Mouse (Mus musculus): ENCODE results near the gene Ldb2. TPM values are rescaled to one million over a fixed set of nuclear protein-coding genes. Genes with fewer than 3 reads are reported as not detected.

The Ldb2 gene
- polyA plus RNA-seq, 1 experiment from 2014 or later, result 12.0 TPM

DNA sequence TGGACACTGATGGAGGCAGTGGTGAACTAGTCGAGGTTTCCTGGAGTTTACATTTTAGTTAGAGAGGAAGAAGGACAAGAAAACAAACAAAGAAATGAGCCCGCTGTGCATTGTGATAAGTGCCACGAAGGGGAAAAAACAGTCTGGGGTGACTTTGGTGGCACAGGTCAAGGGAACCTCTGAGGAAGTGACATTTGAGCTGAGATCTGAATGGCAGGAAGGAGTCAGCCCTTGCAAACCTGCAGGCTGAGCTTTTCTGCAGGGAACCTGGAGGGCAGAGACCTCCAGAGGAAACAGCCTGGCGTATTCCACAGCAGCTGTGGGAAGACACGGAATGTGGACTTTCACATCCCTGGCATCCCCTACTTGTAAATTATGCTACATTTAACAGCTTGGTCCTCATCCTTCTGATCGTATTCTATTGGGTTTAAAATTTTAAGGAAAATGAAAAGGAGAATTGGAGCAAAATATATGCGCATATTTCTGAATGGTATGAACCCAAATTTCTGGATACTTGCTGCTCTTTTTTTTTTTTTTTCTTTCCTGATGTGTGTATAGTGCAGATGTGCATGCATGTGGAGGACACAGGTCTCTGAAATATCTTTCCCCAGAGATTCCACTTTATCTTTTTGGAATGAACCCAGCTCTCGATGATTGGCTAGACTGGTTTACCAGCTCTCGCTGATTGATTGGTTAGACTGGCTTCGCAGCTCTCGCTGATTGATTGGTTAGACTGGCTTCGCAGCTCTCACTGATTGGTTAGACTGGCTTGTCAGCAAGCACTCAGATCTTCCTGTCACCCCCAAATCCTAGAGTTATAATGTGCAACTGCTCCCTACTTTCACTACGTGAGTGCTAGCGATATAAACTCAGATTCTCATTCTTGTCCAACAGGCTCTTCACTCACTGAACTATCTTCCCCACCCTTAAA lies 72.7 kb downstream of the Ldb2 start:
- Histone ChIP-seq H3K36me3 (ENCODE audit: control insufficient read depth, insufficient read depth) (no peaks in the 10 kb centered on the region), H3K9ac (ENCODE audit: low read depth, low read length) (no peak overlapping the region), H3K9me3 (ENCODE audit: control insufficient read depth) (no peaks in the 10 kb centered on the region), H3K27me3 (replicated peaks; ENCODE audit: control insufficient read depth, insufficient read depth, low read length) (no peaks in the 10 kb centered on the region), H3K4me2 (replicated peaks; ENCODE audit: low read depth) (no peak overlapping the region), H3K4me1 (replicated peaks; ENCODE audit: control insufficient read depth, insufficient read depth, low read length) (no peaks in the 10 kb centered on the region), H3K27ac (ENCODE audit: low read depth, low read length) (no peak overlapping the region), H3K4me3 (ENCODE audit: low read depth, low read length) (no peak overlapping the region)
- TF ChIP-seq CTCF (IDR thresholded peaks at IDR 0.05; ENCODE audit: low read depth), result no peak
- ATAC-seq, result no peak
- 65% methylated on average over 14 of the region's 14 CpGs for WGBS

DNA sequence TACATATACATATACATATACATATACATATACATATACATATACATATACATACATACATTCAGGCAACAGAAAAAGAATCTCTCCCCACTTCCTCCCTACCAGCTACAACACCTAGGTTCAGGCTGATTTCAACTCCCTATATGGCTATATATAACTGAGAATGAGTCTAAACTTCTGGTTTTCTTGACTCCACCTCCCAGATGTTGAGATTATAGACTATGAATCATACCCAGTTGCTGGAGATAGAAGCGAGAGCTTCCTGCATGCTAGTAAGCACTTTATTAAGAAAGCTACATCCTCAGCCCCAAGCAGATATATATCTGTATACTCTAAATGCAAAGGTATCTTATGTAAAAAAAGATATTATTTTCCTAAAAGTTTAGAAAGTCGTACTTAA lies 74.0 kb downstream of the Ldb2 start:
- H3K4me3 ChIP-seq (ENCODE audit: low read depth, low read length), result no peak overlapping the region
- no peak for ATAC-seq
- H3K4me1 ChIP-seq (replicated peaks; ENCODE audit: control insufficient read depth, insufficient read depth, low read length), result no peaks in the 10 kb centered on the region
- TF ChIP-seq CTCF (IDR thresholded peaks at IDR 0.05; ENCODE audit: low read depth), result no peak
- H3K27ac ChIP-seq (ENCODE audit: low read depth, low read length), result no peak overlapping the region
- no peak overlapping the region for H3K4me2 ChIP-seq (replicated peaks; ENCODE audit: low read depth)
- H3K27me3 ChIP-seq (replicated peaks; ENCODE audit: control insufficient read depth, insufficient read depth, low read length), result no peaks in the 10 kb centered on the region
- H3K36me3 ChIP-seq (ENCODE audit: control insufficient read depth, insufficient read depth), result no peaks in the 10 kb centered on the region
- H3K9ac ChIP-seq (ENCODE audit: low read depth, low read length), result no peak overlapping the region
- H3K9me3 ChIP-seq (ENCODE audit: control insufficient read depth), result no peaks in the 10 kb centered on the region
- 73% methylated on average over 2 of the region's 2 CpGs for WGBS

DNA sequence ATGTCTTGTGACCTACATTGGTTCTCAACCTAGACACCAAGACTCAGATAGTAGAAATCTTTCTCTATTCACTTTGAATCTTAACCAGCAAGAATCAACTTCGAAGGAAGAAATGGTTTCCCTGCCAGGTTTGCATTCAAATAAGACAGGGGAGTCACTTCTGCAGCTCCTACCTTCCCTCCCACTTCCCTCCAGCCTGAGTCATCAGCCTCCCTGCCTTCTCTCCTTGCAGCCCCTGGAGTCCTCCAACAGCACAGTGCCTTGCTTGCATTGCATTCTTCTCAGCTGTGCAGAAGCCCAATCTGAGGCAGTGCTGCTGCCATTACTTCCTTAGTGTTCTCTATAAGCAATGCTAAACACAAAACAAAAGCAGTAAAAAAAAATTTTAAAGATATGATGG lies 79.6 kb downstream of the Ldb2 start:
- H3K27me3 ChIP-seq (replicated peaks; ENCODE audit: control insufficient read depth, insufficient read depth, low read length), result no peaks in the 10 kb centered on the region
- no peak for ATAC-seq
- no peak overlapping the region for H3K9ac ChIP-seq (ENCODE audit: low read depth, low read length)
- H3K4me2 ChIP-seq (replicated peaks; ENCODE audit: low read depth), result no peak overlapping the region
- TF ChIP-seq CTCF (IDR thresholded peaks at IDR 0.05; ENCODE audit: low read depth), result no peak
- no peak overlapping the region for H3K27ac ChIP-seq (ENCODE audit: low read depth, low read length)
- H3K9me3 ChIP-seq (ENCODE audit: control insufficient read depth), result no peaks in the 10 kb centered on the region
- 82% methylated on average over 1 of the region's 1 CpGs for WGBS
- no peaks in the 10 kb centered on the region for H3K4me1 ChIP-seq (replicated peaks; ENCODE audit: control insufficient read depth, insufficient read depth, low read length)
- no peak overlapping the region for H3K4me3 ChIP-seq (ENCODE audit: low read depth, low read length)
- no peaks in the 10 kb centered on the region for H3K36me3 ChIP-seq (ENCODE audit: control insufficient read depth, insufficient read depth)

DNA sequence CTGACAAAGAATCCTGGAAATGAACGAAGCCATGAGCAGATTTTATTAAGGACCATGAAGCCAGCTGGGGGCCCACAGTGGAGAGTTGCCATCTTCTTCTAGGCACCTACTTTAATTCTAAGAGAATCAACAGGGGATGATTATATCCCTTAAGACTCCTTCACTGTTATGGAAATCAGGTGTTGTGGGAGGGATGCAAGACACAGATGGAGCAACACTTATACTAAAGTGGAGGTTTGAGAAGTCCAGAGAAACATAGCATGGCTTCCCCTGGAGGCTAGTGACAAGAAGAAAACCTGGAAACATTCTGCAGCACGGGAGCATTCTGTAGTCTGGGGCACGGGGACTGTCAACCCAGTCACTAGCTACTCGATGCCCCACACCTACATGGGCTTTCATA lies 85.0 kb downstream of the Ldb2 start:
- Histone ChIP-seq H3K4me1 (replicated peaks; ENCODE audit: control insufficient read depth, insufficient read depth, low read length) (no peaks in the 10 kb centered on the region), H3K4me3 (ENCODE audit: low read depth, low read length) (no peak overlapping the region), H3K9me3 (ENCODE audit: control insufficient read depth) (no peaks in the 10 kb centered on the region), H3K4me2 (replicated peaks; ENCODE audit: low read depth) (no peak overlapping the region), H3K27me3 (replicated peaks; ENCODE audit: control insufficient read depth, insufficient read depth, low read length) (no peaks in the 10 kb centered on the region), H3K36me3 (ENCODE audit: control insufficient read depth, insufficient read depth) (no peaks in the 10 kb centered on the region), H3K27ac (ENCODE audit: low read depth, low read length) (no peak overlapping the region), H3K9ac (ENCODE audit: low read depth, low read length) (no peak overlapping the region)
- WGBS, result 71% methylated on average over 4 of the region's 4 CpGs
- TF ChIP-seq CTCF (IDR thresholded peaks at IDR 0.05; ENCODE audit: low read depth), result no peak
- no peak for ATAC-seq

DNA sequence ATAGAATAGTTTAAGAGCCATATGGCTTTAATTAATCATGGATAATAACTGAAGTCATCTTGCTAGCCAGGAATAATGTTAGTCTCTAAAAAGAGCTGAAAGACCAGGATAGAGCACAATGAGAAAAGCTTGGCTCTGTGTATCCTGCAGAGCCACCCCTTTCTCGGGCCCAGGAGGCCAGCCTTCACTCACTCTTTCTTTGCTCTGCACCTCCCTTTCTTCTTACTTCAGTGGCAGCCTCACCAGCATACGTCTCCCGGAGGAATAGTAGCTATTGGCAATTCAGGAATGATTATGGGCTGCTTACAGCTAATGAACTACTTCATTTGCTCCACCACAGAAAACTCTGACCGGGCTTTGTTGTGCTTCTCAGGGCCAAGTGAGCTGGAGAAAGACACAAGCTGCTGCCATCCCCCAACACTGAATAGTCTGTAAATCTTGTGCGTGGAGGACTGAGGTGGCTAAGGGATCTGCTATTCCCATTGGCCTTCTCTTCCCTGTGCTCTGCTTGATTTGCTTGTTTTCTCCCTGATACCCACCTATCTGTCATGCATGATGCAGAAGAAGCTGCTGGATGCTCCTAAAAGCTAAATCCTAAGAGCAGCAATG lies 86.2 kb downstream of the Ldb2 start:
- no peak for ATAC-seq
- no peak for TF ChIP-seq CTCF (IDR thresholded peaks at IDR 0.05; ENCODE audit: low read depth)

DNA sequence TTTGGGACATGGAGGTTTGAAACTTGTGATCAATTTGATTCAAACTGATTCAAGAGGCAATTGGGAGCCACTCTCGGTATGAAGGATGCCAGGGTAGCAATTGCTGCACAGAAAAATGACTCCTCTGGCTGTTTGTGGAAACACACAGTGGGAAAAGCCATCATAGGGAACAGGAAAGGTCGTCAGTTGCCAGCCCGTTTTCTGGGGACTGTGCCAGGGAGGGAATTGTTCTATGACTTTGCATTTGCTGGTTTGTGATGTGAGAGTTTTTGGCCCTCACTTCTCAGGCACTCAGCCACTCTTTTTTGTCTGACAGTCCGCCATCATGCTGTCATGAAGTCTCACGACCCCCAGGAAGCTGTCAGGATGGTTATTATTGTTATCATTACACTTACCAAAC lies 88.3 kb downstream of the Ldb2 start:
- Histone ChIP-seq H3K9ac (ENCODE audit: low read depth, low read length) (no peak overlapping the region), H3K27ac (ENCODE audit: low read depth, low read length) (no peak overlapping the region), H3K9me3 (ENCODE audit: control insufficient read depth) (no peaks in the 10 kb centered on the region), H3K36me3 (ENCODE audit: control insufficient read depth, insufficient read depth) (no peaks in the 10 kb centered on the region), H3K4me1 (replicated peaks; ENCODE audit: control insufficient read depth, insufficient read depth, low read length) (no peaks in the 10 kb centered on the region; the same call in 1 of the 2 replicates), H3K27me3 (replicated peaks; ENCODE audit: control insufficient read depth, insufficient read depth, low read length) (no peaks in the 10 kb centered on the region), H3K4me3 (ENCODE audit: low read depth, low read length) (no peak overlapping the region), H3K4me2 (replicated peaks; ENCODE audit: low read depth) (no peak overlapping the region)
- ATAC-seq, result no peak
- no peak for TF ChIP-seq CTCF (IDR thresholded peaks at IDR 0.05; ENCODE audit: low read depth)
- 57% methylated on average over 5 of the region's 5 CpGs for WGBS

More for the DNA sequence above, 86.2 kb downstream of the Ldb2 start:
- Histone ChIP-seq H3K9me3 (ENCODE audit: control insufficient read depth) (no peaks in the 10 kb centered on the region), H3K36me3 (ENCODE audit: control insufficient read depth, insufficient read depth) (no peaks in the 10 kb centered on the region), H3K4me2 (replicated peaks; ENCODE audit: low read depth) (no peak overlapping the region), H3K4me3 (ENCODE audit: low read depth, low read length) (no peak overlapping the region), H3K27me3 (replicated peaks; ENCODE audit: control insufficient read depth, insufficient read depth, low read length) (no peaks in the 10 kb centered on the region), H3K27ac (ENCODE audit: low read depth, low read length) (no peak overlapping the region), H3K4me1 (replicated peaks; ENCODE audit: control insufficient read depth, insufficient read depth, low read length) (no peaks in the 10 kb centered on the region), H3K9ac (ENCODE audit: low read depth, low read length) (no peak overlapping the region)
- 51% methylated on average over 5 of the region's 5 CpGs for WGBS

All from intestine, postnatal 0 days (tissue).